Mouse (Mus musculus): ENCODE measurements at regions not wholly inside any gene's neighbourhood (a gene's known extent, or its start where the extent isn't known, plus 50 kb on each side); places are given as distances from the start of the nearest gene placed in this dataset.

- H3K9me3 ChIP-seq (ENCODE audit: control insufficient read depth, low read length), result no peaks in the 10 kb centered on the region
- no peak overlapping the region for H3K4me3 ChIP-seq (ENCODE audit: low read depth, low read length)
- no peak overlapping the region for H3K9ac ChIP-seq (ENCODE audit: low read length)
- WGBS, result 50% methylated on average over 4 of the region's 4 CpGs
- no peak for DNase-seq (ENCODE audit: low spot score)
- no peak overlapping the region for H3K4me2 ChIP-seq (replicated peaks; ENCODE audit: low read depth)
- TF ChIP-seq EP300 (optimal IDR thresholded peaks at IDR 0.05) (no peak), CTCF (IDR thresholded peaks at IDR 0.05; ENCODE audit: low read depth) (no peak)
- H3K4me1 ChIP-seq (replicated peaks; ENCODE audit: control insufficient read depth, insufficient read depth), result 0 out of 2 replicates have a peak, but pooled peaks cover 5% of the 10 kb centered on the region
- no peak for ATAC-seq (ENCODE audit: low FRiP score, low TSS enrichment)
- no peaks in the 10 kb centered on the region for H3K36me3 ChIP-seq (ENCODE audit: control insufficient read depth, insufficient read depth, low read length)
- H3K27ac ChIP-seq (replicated peaks), result no peak overlapping the region
- H3K27me3 ChIP-seq (ENCODE audit: control insufficient read depth, insufficient read depth, low read length), result no peaks in the 10 kb centered on the region
Observed at GRCm38 (mm10) chr6:94780621-94781020, 80.7 kb upstream of the Lrig1 start.

- no peak overlapping the region for H3K4me2 ChIP-seq (replicated peaks; ENCODE audit: low read depth)
- 25% methylated on average over 7 of the region's 7 CpGs for WGBS
- ATAC-seq (ENCODE audit: low FRiP score, low TSS enrichment), result peak; percentile 64; the same call in 1 of the 2 replicates
- peak; percentile 48 for DNase-seq (ENCODE audit: low spot score)
- H3K4me1 ChIP-seq (replicated peaks; ENCODE audit: control insufficient read depth, insufficient read depth), result 0 out of 2 replicates have a peak, but pooled peaks cover 5% of the 10 kb centered on the region
- TF ChIP-seq CTCF (IDR thresholded peaks at IDR 0.05; ENCODE audit: low read depth), result no peak
- no peak for TF ChIP-seq EP300 (optimal IDR thresholded peaks at IDR 0.05)
- H3K27ac ChIP-seq (replicated peaks), result no peak overlapping the region; the same call in 1 of the 2 replicates
- no peaks in the 10 kb centered on the region for H3K9me3 ChIP-seq (ENCODE audit: control insufficient read depth, low read length)
- no peak overlapping the region for H3K9ac ChIP-seq (ENCODE audit: low read length)
- no peaks in the 10 kb centered on the region for H3K27me3 ChIP-seq (ENCODE audit: control insufficient read depth, insufficient read depth, low read length)
- no peaks in the 10 kb centered on the region for H3K36me3 ChIP-seq (ENCODE audit: control insufficient read depth, insufficient read depth, low read length)
- H3K4me3 ChIP-seq (ENCODE audit: low read depth, low read length), result no peak overlapping the region
Observed at GRCm38 (mm10) chr6:94779854-94780253, 79.9 kb upstream of the Lrig1 start.

GRCm38 (mm10) chr6:94779213-94779612 lies 79.3 kb upstream of the Lrig1 start:
- no peak for ATAC-seq (ENCODE audit: low FRiP score, low TSS enrichment)
- 55% methylated on average over 7 of the region's 7 CpGs for WGBS
- TF ChIP-seq CTCF (IDR thresholded peaks at IDR 0.05; ENCODE audit: low read depth) (no peak), EP300 (optimal IDR thresholded peaks at IDR 0.05) (no peak)
- Histone ChIP-seq H3K4me2 (replicated peaks; ENCODE audit: low read depth) (no peak overlapping the region), H3K9ac (ENCODE audit: low read length) (no peak overlapping the region), H3K27ac (replicated peaks) (no peak overlapping the region), H3K4me3 (ENCODE audit: low read depth, low read length) (no peak overlapping the region), H3K4me1 (replicated peaks; ENCODE audit: control insufficient read depth, insufficient read depth) (peaks cover 6% of the 10 kb centered on the region; the same call in 1 of the 2 replicates), H3K27me3 (ENCODE audit: control insufficient read depth, insufficient read depth, low read length) (no peaks in the 10 kb centered on the region), H3K9me3 (ENCODE audit: control insufficient read depth, low read length) (no peaks in the 10 kb centered on the region), H3K36me3 (ENCODE audit: control insufficient read depth, insufficient read depth, low read length) (no peaks in the 10 kb centered on the region)
- no peak for DNase-seq (ENCODE audit: low spot score)

- peaks cover 9% of the 10 kb centered on the region; the same call in 1 of the 2 replicates for H3K4me1 ChIP-seq (replicated peaks; ENCODE audit: control insufficient read depth, insufficient read depth)
- no peaks in the 10 kb centered on the region for H3K36me3 ChIP-seq (ENCODE audit: control insufficient read depth, insufficient read depth, low read length)
- DNase-seq (ENCODE audit: low spot score) (no peak), ATAC-seq (ENCODE audit: low FRiP score, low TSS enrichment) (no peak)
- TF ChIP-seq CTCF (IDR thresholded peaks at IDR 0.05; ENCODE audit: low read depth) (no peak), EP300 (optimal IDR thresholded peaks at IDR 0.05) (no peak)
- no peak overlapping the region for H3K9ac ChIP-seq (ENCODE audit: low read length)
- no peak overlapping the region for H3K27ac ChIP-seq (replicated peaks)
- H3K4me3 ChIP-seq (ENCODE audit: low read depth, low read length), result no peak overlapping the region
- H3K27me3 ChIP-seq (ENCODE audit: control insufficient read depth, insufficient read depth, low read length), result no peaks in the 10 kb centered on the region
- no peak overlapping the region for H3K4me2 ChIP-seq (replicated peaks; ENCODE audit: low read depth)
- 15% methylated on average over 1 of the region's 1 CpGs for WGBS
- H3K9me3 ChIP-seq (ENCODE audit: control insufficient read depth, low read length), result no peaks in the 10 kb centered on the region
Observed at GRCm38 (mm10) chr6:94778797-94779196, 78.8 kb upstream of the Lrig1 start.

GRCm38 (mm10) chr6:94776585-94776984 lies 76.6 kb upstream of the Lrig1 start:
- Histone ChIP-seq H3K4me1 (replicated peaks; ENCODE audit: control insufficient read depth, insufficient read depth) (peaks cover 9% of the 10 kb centered on the region; the same call in 1 of the 2 replicates), H3K9me3 (ENCODE audit: control insufficient read depth, low read length) (no peaks in the 10 kb centered on the region), H3K4me3 (ENCODE audit: low read depth, low read length) (no peak overlapping the region), H3K9ac (ENCODE audit: low read length) (no peak overlapping the region), H3K4me2 (replicated peaks; ENCODE audit: low read depth) (no peak overlapping the region), H3K27me3 (ENCODE audit: control insufficient read depth, insufficient read depth, low read length) (no peaks in the 10 kb centered on the region), H3K36me3 (ENCODE audit: control insufficient read depth, insufficient read depth, low read length) (no peaks in the 10 kb centered on the region), H3K27ac (replicated peaks) (no peak overlapping the region)
- 40% methylated on average over 4 of the region's 4 CpGs for WGBS
- TF ChIP-seq CTCF (IDR thresholded peaks at IDR 0.05; ENCODE audit: low read depth), result no peak
- TF ChIP-seq EP300 (optimal IDR thresholded peaks at IDR 0.05), result no peak
- ATAC-seq (ENCODE audit: low FRiP score, low TSS enrichment) (no peak), DNase-seq (ENCODE audit: low spot score) (no peak)

GRCm38 (mm10) chr6:94774871-94775270 lies 74.9 kb upstream of the Lrig1 start:
- Histone ChIP-seq H3K4me2 (replicated peaks; ENCODE audit: low read depth) (no peak overlapping the region), H3K9me3 (ENCODE audit: control insufficient read depth, low read length) (no peaks in the 10 kb centered on the region), H3K4me3 (ENCODE audit: low read depth, low read length) (no peak overlapping the region), H3K27ac (replicated peaks) (no peak overlapping the region), H3K27me3 (ENCODE audit: control insufficient read depth, insufficient read depth, low read length) (no peaks in the 10 kb centered on the region), H3K9ac (ENCODE audit: low read length) (no peak overlapping the region), H3K36me3 (ENCODE audit: control insufficient read depth, insufficient read depth, low read length) (no peaks in the 10 kb centered on the region), H3K4me1 (replicated peaks; ENCODE audit: control insufficient read depth, insufficient read depth) (peaks cover 7% of the 10 kb centered on the region; the same call in 1 of the 2 replicates)
- no peak for ATAC-seq (ENCODE audit: low FRiP score, low TSS enrichment)
- DNase-seq (ENCODE audit: low spot score), result no peak
- TF ChIP-seq CTCF (IDR thresholded peaks at IDR 0.05; ENCODE audit: low read depth) (peak; percentile 43), EP300 (optimal IDR thresholded peaks at IDR 0.05) (no peak)
- 94% methylated on average over 3 of the region's 3 CpGs for WGBS

Data from stomach, postnatal 0 days (tissue).